Mouse (Mus musculus) testis, postnatal 10 days (tissue): ENCODE measurements around the gene Trhr2.

Experiments used
- DNase-seq: peaks from one replicate; pipeline ENCODE4 v3.0.0; 2021; ENCODE audit warnings: low spot score

The Trhr2 gene

GRCm38 (mm10) chr8:122360696-122361416 lies at the start of gene Trhr2:
Gene Trhr2, minus strand, starts transcription at chr8:122360746.
- DNase-seq, result no peak

GRCm38 (mm10) chr8:122407678-122408077 lies 47.1 kb upstream of the Trhr2 start:
- no peak for DNase-seq

- no peak for DNase-seq
Observed at GRCm38 (mm10) chr8:122405146-122405805, 44.7 kb upstream of the Trhr2 start.

- peak; percentile 77 for DNase-seq
Observed at GRCm38 (mm10) chr8:122398186-122398585, 37.6 kb upstream of the Trhr2 start.

GRCm38 (mm10) chr8:122395291-122395690 lies 34.7 kb upstream of the Trhr2 start:
- no peak for DNase-seq

GRCm38 (mm10) chr8:122393717-122394116 lies 33.2 kb upstream of the Trhr2 start:
- DNase-seq, result no peak

- DNase-seq, result no peak
Observed at GRCm38 (mm10) chr8:122390758-122391157, 30.2 kb upstream of the Trhr2 start.

- no peak for DNase-seq
Observed at GRCm38 (mm10) chr8:122389357-122389756, 28.8 kb upstream of the Trhr2 start.

GRCm38 (mm10) chr8:122383039-122383438 lies 22.5 kb upstream of the Trhr2 start:
- no peak for DNase-seq

- DNase-seq, result peak; percentile 100
Observed at GRCm38 (mm10) chr8:122376365-122377231, 16.1 kb upstream of the Trhr2 start, which contains the start of gene Zc3h18. Gene Zc3h18, plus strand, starts transcription at chr8:122376609.

- no peak for DNase-seq
Observed at GRCm38 (mm10) chr8:122375751-122376364, 15.3 kb upstream of the Trhr2 start.

GRCm38 (mm10) chr8:122375320-122375719 lies 14.8 kb upstream of the Trhr2 start:
- no peak for DNase-seq

- DNase-seq, result no peak
Observed at GRCm38 (mm10) chr8:122371706-122372105, 11.2 kb upstream of the Trhr2 start.

- peak; percentile 86 for DNase-seq
Observed at GRCm38 (mm10) chr8:122369665-122370064, 9.1 kb upstream of the Trhr2 start.

- DNase-seq, result no peak
Observed at GRCm38 (mm10) chr8:122368494-122368893, 7.9 kb upstream of the Trhr2 start.

GRCm38 (mm10) chr8:122362967-122363366 lies 2.4 kb upstream of the Trhr2 start:
- DNase-seq, result no peak

- no peak for DNase-seq
Observed at GRCm38 (mm10) chr8:122362271-122362670, 1.7 kb upstream of the Trhr2 start.

GRCm38 (mm10) chr8:122359111-122359775 lies 1.3 kb downstream of the Trhr2 start:
- no peak for DNase-seq

- DNase-seq, result no peak
Observed at GRCm38 (mm10) chr8:122357641-122358040, 2.9 kb downstream of the Trhr2 start.

- DNase-seq, result no peak
Observed at GRCm38 (mm10) chr8:122357202-122357601, 3.3 kb downstream of the Trhr2 start.
